Mouse (Mus musculus): ENCODE data around the gene Mast4.

- TF ChIP-seq CTCF (IDR thresholded peaks at IDR 0.05 in 2 of 3, conservative IDR thresholded peaks at IDR 0.05 in 1 of 3; ENCODE audit: control insufficient read depth in 1 of 3, insufficient read depth in 1 of 3, low read depth in 2 of 3, low read length in 3 of 3, poor library complexity in 1 of 3, severe bottlenecking in 1 of 3) (no peak), MAX (IDR thresholded peaks at IDR 0.05; ENCODE audit: low read length) (no peak), POLR2AphosphoS5 (IDR thresholded peaks at IDR 0.05; ENCODE audit: borderline replicate concordance, low read depth, low read length) (no peak), POLR2A (IDR thresholded peaks at IDR 0.05; ENCODE audit: control insufficient read depth in 1 of 2, insufficient read depth in 1 of 2, low read depth in 1 of 2, low read length in 2 of 2, poor library complexity in 1 of 2) (no peak)
These were observed 133.1 kb downstream of the Mast4 start for GRCm38 (mm10) chr13:103201016-103201760.

Measured in MEL (cell line).